Mouse (Mus musculus): ENCODE results near the gene Gm266.
"Not testable (repeated sequence)": the region's sequence is repeated elsewhere in the genome, so short reads cannot be mapped to it uniquely, and the experiment has no call there.

Gene Gm266

DNA sequence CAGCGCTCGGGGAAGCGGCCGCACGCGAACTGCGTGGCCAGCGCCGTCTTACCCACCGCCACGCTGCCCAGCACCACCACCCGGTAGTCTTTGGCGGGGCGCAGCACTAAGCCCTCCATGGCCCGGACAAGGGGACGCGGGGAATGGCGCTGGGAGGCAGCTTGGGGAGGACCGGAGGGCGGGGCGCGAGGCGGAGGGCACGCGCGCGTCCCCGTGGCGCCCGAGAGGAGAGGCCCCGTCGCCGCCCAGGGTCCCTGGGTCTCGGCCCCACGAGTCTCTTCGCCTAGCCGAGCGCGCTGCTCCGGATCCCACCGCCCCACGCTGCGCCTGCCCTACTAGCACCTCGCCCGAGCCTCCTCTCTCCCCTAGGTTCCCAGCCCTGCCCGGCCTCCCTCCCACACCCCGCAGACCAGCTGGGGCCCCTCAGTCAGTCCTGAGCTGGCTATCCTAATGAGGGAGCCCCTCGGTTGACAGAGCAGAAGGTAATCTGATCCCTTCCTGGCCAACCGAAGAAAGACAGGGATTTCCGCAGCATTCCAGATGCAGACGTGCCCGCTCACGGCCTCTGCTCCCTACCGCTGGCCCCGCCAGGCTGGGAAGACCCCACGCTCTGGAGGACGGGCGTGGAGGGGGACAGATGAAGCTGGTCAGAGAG is at the start of gene Gm266:
Gene Gm266 (minus strand): TSS at position 172 of the 655 bp plus-strand sequence.
- DNase-seq (ENCODE audit: low spot score in 2 of 2) = no peak

DNA sequence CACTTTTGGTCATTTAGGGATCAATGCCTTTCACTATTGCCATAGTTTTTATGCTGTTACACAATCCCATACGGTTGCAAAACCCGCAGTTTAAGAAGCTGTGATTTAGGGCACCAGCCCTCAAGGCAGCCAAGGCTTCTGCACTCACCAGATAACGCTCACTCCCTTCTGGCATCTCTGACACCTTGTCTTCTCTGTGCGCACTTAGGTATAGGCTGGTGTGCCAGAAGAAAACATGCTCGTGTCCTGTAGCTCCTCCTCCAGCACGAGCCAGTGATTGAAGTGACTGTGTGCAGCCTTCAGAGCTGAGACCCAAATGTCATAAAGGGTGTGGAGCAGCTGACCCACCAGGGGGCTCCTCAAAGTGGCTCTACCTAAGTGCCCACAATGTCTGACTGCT is 49.7 kb upstream of the Gm266 start:
- DNase-seq (ENCODE audit: low spot score in 2 of 2) = no peak

DNA sequence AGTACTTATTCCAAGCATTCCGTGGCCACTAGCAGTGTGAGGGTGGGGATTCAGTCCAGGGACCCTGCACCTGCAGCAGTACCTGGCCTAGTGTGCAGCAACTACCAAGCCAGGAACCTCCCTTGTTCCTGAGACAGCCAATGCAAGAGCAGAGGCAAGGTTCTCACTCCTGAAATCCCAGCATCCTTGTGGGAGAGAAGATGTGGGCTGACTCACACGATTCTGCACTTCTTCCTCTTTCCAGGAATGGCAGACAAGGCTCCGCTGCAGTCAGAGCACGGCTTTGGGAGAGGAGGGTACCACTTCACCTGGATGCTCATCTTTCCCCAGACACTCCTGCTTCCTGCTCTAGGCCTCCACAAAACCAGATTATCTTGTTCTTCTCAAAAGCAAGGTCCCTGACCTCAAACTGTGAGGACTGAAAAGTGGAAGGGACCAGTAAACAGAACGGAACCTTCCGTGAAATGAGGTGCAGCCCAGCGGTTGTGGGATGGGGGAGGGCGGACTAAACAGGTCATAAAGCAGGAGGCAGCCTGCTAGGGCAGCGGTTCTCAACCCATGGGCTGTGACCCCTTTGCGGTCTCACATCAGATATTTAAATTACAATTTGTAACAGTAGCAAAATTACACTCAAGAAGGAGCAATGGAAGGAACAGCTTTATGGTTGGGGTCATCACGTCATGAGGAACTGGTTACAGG is 47.6 kb upstream of the Gm266 start:
- no peak for DNase-seq (ENCODE audit: low spot score in 2 of 2)

- no peak for DNase-seq (ENCODE audit: low spot score in 2 of 2)
Observed at GRCm38 (mm10) chr12:111529192-111529591, 43.6 kb upstream of the Gm266 start.

- DNase-seq (ENCODE audit: low spot score in 2 of 2) = no peak
Observed at GRCm38 (mm10) chr12:111527643-111528281, 42.1 kb upstream of the Gm266 start.

- DNase-seq (ENCODE audit: low spot score in 2 of 2) = no peak
Observed at GRCm38 (mm10) chr12:111524883-111525282, 39.3 kb upstream of the Gm266 start.

DNA sequence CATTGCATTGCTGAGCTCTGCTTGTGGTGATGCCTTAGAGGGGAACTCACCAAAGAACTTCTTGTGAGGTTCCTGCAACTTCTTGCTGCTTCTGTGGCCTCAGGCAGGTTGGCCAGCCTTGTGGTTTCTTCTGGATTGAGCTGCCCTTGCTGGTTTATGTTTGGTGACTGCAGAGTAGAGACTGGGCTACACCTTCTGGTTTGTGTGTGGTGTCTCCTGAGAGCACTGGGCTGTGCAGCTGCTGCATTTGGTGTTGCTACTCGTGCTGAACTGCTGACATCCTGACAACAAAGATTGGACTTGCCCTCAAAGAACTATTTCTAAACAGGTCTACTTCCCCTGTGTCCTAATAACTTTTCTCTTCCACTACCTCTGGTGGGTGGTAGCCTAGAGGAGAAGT is 38.8 kb upstream of the Gm266 start:
- DNase-seq (ENCODE audit: low spot score in 2 of 2) = no peak

DNA sequence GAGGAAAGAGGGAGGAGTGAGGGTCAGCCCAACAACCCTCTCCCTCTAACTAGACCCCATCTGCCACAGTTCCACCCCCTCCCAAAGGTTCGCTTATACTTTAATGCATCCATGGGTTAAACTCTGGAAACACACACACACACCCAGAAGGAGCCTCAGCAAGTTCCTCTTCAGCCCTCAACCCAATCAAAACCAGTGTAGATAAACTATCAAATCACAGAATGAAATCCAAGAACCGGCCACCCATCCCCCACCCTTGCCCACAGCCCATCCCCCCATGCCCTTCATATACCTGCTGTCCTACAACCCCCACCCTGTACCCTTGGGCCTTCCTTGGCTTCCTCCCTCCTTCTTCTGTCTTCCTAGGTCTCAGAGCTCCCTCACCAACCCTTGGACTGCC is 35.4 kb upstream of the Gm266 start:
- DNase-seq (ENCODE audit: low spot score in 2 of 2) = no peak

- DNase-seq (ENCODE audit: low spot score in 2 of 2) = no peak
Observed at GRCm38 (mm10) chr12:111519821-111520220, 34.2 kb upstream of the Gm266 start.

DNA sequence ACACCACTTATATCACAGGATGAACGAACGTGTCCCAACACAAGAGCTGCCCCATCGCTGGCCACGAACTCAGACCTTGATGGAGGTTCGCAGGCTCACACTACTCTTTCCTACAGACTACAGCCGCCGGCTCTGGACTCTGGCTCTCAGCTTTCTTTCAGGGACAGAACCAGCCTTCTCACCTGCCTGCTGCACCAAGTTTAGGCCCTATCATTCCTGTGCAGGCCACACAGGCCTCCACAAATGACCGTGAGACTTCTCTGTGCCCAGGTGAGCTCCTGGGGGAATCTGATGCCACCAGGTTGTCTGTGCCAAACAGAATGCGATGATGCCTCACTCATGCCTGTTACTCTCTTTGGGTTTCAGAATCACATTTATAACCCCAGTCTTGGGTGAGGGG is 32.8 kb upstream of the Gm266 start:
- no peak for DNase-seq (ENCODE audit: low spot score in 2 of 2)

GRCm38 (mm10) chr12:111517901-111518300 is 32.3 kb upstream of the Gm266 start:
- DNase-seq (ENCODE audit: low spot score in 2 of 2) = no peak

GRCm38 (mm10) chr12:111516826-111517225 is 31.2 kb upstream of the Gm266 start:
- DNase-seq (ENCODE audit: low spot score in 2 of 2) = no peak

DNA sequence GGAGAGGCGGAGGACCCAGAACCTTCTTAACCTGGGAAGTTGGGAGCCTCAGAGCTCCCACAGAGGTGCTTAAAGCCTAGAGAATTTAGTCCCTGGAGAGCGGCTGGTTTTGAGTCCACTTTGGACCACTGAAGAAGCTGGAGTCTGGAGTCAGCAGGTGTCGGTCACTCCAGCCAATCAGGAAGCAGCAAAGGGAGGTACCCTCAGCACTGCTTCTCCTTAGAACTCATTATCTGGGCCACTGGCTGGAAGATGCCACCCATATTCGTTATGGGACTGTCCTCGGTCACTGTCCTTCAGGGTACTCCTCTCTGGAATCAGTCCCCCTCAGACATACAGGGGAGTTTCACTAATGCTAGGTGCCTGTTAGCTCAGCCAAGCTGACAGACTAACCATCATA is 30.3 kb upstream of the Gm266 start:
- no peak for DNase-seq (ENCODE audit: low spot score in 2 of 2)

GRCm38 (mm10) chr12:111514874-111515649 is 29.4 kb upstream of the Gm266 start:
- no peak for DNase-seq (ENCODE audit: low spot score in 2 of 2)

DNA sequence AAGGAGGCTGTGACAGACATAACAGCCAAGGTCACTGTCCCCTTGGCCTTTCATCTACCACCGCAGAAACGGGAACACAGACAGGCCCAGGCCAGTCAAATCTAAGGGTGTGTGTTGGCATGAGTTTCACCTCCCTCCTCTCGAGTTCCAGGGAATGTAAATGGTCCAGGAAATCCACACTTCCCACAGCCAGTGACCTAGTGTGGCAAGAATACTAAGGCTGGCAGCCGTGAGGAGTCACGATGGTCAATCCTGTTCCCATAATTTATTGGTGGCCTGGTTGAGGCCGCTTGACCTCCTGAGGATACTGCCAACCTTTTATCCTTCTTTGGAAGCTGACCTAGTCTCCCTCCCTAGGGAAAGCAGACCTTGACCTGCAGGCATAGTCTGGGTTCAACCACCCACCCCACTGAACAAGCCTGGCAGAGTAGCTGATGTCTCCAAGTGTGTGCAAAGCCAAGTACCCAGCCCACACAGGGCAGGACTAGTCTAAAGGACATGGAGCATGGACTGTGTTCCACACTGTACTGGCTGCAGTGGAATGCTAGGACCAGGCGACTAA is 28.7 kb upstream of the Gm266 start:
- DNase-seq (ENCODE audit: low spot score in 2 of 2) = no peak

- no peak for DNase-seq (ENCODE audit: low spot score in 2 of 2)
Observed at GRCm38 (mm10) chr12:111513673-111514072, 28.1 kb upstream of the Gm266 start.

GRCm38 (mm10) chr12:111512572-111513063 is 27.0 kb upstream of the Gm266 start:
- no peak for DNase-seq (ENCODE audit: low spot score in 2 of 2)

- DNase-seq (ENCODE audit: low spot score in 2 of 2) = not testable (repeated sequence)
Observed at GRCm38 (mm10) chr12:111508438-111508837, 22.8 kb upstream of the Gm266 start.

DNA sequence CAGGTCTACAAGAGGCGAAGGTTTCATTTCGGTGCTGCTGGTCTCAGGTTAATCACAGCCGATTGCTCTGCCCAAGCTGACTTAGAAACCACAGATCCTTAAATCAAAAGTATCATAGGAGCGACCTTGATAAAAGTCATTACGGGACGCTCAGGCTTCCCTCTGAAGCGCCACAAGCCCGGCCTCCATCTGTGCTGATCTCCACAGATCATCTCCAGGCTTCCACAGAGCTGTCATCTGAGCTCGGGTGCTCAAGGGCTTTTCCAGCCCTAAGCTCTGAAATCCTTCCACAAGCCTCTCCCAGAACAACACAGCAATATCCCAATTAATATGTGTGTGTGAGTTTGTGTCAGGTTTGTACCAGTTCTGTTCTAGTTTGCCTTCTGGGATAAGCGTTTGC is 22.3 kb upstream of the Gm266 start:
- no peak for DNase-seq (ENCODE audit: low spot score in 2 of 2)

DNA sequence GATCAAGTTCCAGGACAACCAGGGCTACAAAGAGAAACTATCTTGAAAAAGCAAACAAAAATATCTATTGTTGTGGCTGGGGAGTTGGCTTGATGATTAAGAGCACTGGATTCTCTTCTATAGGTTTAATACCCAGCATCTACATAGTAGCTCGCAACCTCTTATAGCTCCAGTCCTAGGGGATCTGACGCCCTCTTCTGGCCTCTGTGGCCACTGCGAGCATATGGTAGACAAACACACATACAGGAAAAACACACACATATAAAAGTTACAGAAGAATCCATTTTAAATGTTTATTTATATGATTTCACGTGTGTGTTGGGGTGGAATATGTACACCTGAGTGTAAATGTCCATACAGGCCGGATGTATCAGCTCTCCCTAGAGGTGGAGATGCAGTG is 21.4 kb upstream of the Gm266 start:
- DNase-seq (ENCODE audit: low spot score in 2 of 2) = no peak

- DNase-seq (ENCODE audit: low spot score in 2 of 2) = peak; percentile 48 to 63
Observed at GRCm38 (mm10) chr12:111504904-111505303, 19.3 kb upstream of the Gm266 start.

DNA sequence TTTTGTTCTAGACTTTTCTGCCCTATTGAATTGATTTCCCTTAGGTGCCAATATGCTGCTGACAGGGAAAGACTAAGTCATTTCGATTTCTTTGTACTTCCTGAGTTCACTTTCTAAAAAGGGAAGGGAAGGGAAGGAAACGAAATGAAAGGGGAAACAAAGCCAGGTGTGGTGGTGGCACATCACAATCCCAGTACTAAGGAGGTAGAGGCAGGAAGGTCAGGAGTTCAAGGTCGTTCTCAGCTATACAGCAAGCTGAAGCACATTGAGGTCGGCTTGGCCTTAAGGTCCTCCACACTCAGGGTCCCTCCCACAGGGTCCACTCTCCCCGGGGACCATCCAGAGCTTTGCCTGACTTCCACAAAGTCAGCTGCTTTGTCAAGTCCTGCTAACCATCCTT is 17.9 kb upstream of the Gm266 start:
- no peak for DNase-seq (ENCODE audit: low spot score in 2 of 2)

All from natural killer cell, adult 2 months (primary cell).